Mouse (Mus musculus): ENCODE data around the gene Upp1. TPM values are rescaled to one million over a fixed set of nuclear protein-coding genes. Genes with fewer than 3 reads are reported as not detected.

Gene Upp1
- polyA plus RNA-seq, 1 experiment from 2014 or later: 7.7 TPM

Other genes starting within 250 kb of the Upp1 start
- 0.07 TPM in 1 of 2 replicates, not detected in the other for gene Pkd1l1, start 144.8 kb upstream of the Upp1 start, polyA plus RNA-seq (2014; fragmentation: Nextera tagmentation; extraction: Ambion mirVana)
- gene Hus1, start 106.9 kb upstream of the Upp1 start, polyA plus RNA-seq (2014; fragmentation: Nextera tagmentation; extraction: Ambion mirVana): 16.9 and 19.0 TPM in 2 replicates
- gene Gm11992, start 69.5 kb upstream of the Upp1 start, polyA plus RNA-seq (2014; fragmentation: Nextera tagmentation; extraction: Ambion mirVana): 0.79 and 1.3 TPM in 2 replicates
- gene Sun3, start 69.1 kb upstream of the Upp1 start, polyA plus RNA-seq (2014; fragmentation: Nextera tagmentation; extraction: Ambion mirVana): 0.23 TPM in 1 of 2 replicates, not detected in the other
- 0.01 TPM in 1 of 2 replicates, not detected in the other for gene Abca13, start 73.8 kb downstream of the Upp1 start, polyA plus RNA-seq (2014; fragmentation: Nextera tagmentation; extraction: Ambion mirVana)